Mouse (Mus musculus): Measurements from ENCODE around the gene Hpd.
"Not testable (repeated sequence)": the region's sequence is repeated elsewhere in the genome, so short reads cannot be mapped to it uniquely, and the experiment has no call there.

Gene Hpd

DNA sequence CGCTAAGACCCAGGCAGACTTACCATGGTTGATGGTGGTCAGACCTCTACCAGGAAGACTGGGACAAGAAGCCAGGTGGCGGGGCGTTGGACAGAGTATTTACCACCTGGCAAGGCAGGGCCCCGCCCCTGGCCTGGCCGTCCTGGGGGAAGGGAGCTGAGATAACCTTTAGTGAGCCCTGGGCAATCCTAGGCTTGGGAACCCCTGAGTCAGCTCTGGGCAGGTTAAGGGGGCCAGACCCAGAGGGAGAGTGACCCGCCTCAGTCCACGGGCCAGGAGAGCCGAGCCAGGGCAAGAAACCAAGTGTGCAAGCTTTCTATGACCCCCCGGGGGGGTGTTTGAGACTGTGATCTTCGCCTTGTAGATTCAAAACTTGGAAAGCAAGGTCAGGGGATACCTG, at the start of gene Hpd:
Hpd (minus strand) TSS at position 77 of the 400 bp plus-strand sequence.
- no peak for DNase-seq (ENCODE audit: low read depth, low spot score)

DNA sequence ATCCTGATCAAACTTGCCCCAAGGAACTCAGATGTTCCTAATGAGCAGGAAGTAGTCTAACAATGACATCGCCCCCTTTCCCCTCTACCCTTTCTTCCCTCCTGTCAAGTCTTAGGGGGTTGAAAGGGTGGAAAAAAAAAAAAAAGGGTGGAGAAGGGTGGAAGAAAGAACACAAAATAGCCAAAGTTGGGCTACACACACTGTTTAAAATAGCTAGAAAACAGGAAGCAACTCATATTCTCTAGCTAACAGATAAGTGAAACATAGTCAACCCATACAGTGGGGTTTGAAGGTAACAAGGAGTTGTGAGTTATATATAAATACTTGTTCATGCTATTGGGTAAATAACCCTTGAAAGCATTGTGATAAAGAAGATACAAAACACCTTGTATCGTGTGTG, 49.7 kb upstream of the Hpd start:
- DNase-seq (ENCODE audit: low read depth, low spot score), result no peak

DNA sequence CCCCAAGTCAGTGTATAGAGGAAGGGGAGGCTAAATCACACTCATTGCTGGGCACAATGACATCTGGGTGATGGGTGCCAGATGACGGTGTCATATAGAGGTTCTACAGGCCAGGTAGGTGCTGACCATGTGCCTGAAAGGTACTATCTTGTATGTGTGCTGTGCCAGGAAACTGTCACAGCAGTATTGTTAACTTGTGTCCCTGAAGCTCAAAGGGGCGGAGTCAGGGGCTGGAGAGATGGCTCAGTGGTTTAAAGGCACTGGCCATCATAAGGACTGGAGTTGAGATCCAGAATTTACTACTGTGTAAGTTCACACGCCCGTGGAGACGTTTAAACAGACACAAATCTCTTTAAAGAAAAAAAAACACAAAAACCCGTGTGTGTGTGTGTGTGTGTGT, 46.8 kb upstream of the Hpd start:
- no peak for DNase-seq (ENCODE audit: low read depth, low spot score)

DNA sequence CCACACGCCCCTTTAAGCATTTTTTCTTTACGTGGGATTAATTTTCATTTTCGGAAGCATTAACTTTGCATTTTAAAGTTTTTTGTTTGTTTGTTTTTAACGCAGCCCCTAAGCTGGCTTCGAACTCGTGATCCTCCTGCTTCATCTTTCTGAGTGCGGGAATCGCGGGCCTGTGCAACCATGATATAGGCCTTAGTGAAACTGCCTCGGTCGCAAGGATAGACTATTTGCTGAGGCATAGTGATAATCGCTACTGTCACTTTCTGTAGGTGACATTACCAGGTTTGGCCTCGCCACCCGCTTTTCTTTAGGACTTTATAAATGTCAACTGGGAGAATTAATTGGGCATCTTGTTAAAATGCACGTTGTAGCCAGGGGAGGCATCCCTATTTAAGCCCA, 46.0 kb upstream of the Hpd start:
- no peak for DNase-seq (ENCODE audit: low read depth, low spot score)

DNA sequence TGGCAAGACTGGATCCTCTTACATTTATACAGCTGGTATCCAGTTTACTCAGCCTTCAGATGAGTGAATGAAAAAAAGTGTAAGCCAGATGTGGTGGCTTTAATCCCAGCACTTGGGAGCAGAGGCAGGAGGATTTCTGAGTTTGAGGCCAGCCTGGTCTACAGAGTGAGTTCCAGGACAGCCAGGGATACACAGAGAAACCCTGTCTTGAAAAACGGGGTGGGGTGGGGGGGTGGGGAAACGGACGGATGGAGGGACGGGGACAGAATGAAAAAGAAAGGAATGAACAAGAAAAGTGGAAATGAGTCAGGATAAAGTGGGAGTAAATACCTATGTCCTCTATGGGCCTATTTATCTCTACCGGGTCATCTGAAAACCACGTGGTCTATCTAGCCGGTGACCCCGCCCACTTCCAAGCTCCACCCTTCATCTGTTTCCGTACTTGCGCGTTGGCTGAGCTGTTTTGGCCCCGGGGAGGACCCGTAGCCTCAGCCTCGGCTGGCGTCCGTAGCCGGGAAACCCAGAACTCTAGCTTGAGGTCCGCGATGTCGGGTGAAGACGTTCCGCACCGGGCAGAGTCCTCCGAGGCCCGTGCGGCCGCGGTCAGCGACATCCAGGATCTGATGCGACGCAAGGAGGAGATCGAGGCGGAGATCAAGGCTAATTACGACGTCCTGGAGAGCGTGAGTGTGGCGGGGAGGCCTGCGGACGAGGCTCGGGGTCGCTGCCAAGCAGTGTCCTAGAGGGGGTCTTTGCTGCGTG, 45.4 kb upstream of the Hpd start:
- peak; percentile 87 for DNase-seq (ENCODE audit: low read depth, low spot score)

DNA sequence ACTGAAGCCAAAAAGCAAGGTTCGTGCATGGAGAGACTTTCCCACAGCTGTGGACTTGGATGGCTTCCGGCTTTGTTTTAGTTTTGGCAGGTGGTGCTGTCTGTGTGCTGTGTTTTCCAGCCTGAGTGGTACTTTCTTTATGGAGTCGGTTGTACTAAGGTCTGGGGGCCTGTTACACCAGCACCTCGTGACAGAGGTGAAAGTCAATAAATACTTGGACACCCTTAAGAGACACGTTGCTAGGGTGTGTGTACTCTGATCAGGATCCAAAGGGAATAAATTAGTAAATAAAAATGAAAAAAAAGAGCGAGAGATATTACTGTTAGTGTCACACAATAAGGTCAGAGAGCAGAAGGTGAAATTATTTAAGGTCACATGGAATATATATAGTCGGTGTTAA, 44.3 kb upstream of the Hpd start:
- DNase-seq (ENCODE audit: low read depth, low spot score), result no peak

DNA sequence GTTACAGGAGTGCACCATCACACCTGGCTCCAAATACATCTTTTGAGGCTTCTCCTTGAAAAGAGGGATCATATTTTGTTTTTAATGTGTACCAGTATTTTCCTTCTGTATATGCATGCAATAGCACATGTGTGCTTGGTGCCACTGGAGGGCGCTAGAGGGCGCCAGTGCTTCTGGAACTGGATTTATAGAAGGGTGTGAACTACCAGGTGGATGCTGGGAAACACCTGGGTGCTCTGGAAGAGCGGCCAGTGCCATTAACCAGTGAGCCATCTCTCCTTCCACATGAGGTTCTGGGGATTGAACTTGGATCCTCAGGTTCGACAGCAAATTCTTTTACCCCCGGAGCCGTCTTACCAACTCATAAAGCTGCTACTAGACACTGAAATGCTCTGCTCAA, 41.3 kb upstream of the Hpd start:
- DNase-seq (ENCODE audit: low read depth, low spot score), result not testable (repeated sequence)

DNA sequence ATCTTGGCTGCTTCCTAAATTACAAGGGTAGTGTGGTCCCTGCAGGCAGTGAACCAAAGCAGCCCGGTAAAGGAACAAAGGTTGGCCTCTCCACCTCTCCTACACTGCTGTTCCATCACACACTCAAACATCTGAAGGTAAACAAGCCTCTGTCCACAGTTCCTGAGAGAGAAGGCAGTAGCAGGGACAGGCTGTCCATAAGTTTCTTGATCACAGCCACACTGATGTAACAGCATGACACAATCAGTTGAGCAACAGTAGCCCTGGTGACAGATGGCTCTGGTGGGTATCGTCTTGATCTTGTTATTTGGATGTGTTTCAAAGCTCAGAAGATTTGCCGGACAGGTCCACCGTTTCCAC, 40.5 kb upstream of the Hpd start:
- no peak for DNase-seq (ENCODE audit: low read depth, low spot score)

DNA sequence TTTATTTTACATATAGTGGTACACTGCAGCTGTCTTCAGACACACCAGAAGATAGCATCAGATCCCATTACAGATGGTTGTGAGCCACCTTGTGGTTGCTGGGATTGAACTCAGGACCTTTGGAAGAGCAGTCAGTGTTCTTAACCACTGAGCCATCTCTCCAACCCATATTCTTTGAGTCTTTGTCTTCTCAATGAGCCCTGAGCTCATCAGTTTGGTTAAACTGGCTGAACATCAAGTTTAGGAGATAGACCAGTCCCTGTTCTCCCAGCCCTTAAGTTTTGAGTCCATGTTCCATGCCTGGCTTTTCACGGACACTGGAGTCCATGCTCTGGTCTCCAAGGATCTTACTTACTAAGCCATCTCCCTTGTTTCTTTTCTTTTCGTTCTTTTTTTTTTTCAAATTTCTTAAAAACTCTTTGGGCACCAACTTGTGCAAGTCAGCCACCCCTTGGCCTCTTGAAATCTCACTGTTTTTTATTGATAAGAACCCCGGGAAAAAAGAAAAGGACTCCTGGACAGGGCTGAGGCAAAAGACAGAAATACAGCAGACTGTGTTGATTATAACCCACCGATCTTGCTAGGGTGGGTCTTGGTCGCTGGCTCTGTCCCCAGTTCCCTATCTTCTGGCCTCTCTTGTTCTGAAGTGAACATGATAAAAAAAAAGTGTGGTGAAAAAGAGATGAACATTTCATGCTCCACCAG, 40.0 kb upstream of the Hpd start:
- not testable (repeated sequence) for DNase-seq (ENCODE audit: low read depth, low spot score)

DNA sequence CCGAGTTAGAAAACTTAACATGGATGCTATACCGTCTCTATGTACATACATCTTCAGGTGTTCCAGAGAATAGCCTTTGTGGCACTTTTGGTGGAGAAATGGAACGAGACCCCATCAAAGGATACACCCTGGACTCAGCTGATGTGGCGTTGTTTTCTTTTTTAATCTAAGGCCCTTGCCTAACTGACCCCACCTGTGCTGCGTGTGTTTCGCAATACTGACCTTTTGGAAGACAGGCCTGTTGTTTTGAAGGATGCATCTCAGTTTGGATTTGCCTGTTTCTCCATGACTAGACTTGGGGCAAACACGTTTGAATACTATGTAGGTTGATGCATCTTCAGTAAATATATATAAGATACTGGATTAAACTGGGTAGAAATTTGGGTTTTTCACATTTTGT, 21.1 kb upstream of the Hpd start:
- not testable (repeated sequence) for DNase-seq (ENCODE audit: low read depth, low spot score)

DNA sequence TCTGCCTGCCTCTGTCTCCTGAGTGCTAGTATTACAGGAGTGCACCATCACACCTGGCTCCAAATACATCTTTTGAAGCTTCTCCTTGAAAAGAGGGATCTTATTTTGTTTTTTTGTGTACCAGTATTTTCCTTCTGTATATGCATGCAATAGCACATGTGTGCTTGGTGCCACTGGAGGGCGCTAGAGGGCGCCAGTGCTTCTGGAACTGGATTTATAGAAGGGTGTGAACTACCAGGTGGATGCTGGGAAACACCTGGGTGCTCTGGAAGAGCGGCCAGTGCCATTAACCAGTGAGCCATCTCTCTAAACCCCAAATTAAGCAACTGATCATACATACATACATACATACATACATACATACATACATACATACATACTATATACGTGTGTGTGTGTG, 20.2 kb upstream of the Hpd start:
- DNase-seq (ENCODE audit: low read depth, low spot score), result not testable (repeated sequence)

DNA sequence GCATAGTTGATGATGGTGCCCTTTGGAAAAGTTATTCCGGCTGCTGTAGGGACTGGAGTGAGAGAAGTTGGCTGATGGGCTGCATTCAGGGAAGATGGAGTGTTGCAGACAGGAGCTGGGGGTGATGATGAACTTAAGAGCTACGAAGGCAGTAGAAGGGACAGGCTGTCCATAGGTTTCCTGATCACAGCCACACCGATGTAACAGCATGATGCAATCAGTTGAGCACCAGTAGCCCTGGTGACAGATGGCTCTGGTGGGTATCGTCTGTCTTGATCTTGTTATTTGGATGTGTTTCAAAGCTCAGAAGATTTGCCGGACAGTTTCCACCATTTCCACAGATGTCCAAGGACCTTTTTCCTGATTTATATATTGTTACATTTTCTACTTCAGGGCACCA, 19.5 kb upstream of the Hpd start:
- no peak for DNase-seq (ENCODE audit: low read depth, low spot score)

DNA sequence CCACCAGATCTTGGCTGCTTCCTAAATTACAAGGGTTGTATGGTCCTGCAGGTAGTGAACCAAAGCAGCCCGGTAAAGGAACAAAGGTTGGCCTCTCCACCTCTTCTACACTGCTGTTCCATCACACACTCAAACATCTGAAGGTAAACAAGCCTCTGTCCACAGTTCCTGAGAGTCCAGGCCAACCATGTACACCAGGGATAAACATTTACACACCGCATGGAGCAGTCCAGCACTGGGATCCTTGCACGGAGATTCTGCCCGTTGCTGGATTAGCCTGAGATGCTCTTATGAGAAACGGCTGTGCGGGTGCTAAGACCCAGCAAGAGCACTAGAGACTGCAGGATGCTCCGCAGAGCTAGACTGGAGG, 19.0 kb upstream of the Hpd start:
- no peak for DNase-seq (ENCODE audit: low read depth, low spot score)

DNA sequence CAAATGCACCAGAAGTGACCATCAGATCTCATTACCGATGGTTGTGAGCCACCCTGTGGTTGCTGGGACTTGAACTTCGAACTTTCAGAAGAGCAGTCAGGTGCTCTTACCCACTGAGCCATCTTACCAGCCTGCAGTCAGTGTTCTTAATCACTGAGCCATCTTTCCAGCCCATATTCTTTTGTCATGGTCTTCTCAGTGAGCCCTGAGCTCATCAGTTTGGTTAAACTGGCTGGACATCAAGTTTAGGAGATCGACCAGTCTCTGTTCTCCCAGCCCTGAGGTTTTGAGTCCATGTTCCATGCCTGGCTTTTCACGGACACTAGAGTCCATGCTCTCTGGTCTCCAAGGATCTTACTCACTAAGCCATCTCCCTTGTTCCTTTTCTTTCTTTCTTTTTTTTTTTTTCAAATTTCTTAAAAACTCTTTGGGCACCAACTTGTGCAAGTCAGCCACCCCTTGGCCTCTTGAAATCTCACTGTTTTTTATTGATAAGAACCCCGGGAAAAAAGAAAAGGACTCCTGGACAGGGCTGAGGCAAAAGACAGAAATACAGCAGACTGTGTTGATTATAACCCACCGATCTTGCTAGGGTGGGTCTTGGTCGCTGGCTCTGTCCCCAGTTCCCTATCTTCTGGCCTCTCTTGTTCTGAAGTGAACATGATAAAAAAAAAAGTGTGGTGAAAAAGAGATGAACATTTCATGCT, 18.4 kb upstream of the Hpd start:
- DNase-seq (ENCODE audit: low read depth, low spot score), result not testable (repeated sequence)

DNA sequence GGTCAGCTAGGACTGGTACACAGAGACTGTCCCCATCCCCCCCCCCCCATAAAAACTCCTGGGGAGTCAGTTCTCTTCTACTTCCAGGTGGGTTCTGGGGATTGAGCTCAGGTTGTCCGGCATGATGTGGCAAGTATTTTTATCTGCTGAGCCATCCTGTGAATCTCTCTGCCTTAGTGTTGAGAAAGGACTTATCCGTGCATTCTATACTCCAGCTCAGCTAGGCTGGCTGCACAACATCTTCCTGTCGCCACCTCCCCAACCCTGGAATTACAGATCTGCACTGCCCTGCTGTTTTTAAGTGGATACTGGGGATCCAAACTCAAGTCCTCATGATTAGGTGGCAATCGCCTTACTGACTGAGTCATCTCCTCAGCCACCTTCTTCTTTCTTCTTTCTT, 16.0 kb upstream of the Hpd start:
- no peak for DNase-seq (ENCODE audit: low read depth, low spot score)

DNA sequence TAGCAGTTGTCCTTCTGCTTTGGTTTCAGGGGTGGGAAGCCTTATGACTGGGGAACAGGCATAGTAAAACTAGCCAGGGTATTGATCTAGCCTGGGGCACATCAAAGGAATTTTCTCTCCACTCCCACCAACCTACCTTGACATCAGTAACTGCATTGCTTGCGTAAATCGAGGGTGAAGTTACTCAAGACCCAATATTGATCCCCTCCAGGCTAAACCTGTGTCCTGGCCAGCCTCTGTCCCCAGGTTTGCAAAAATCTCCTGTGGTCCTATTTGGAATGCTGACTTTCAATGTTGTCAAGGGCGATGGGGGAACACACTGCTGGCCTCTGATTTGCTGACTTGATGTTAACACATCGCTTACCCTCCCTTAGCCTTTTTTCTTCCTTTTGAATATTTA, 14.2 kb upstream of the Hpd start:
- DNase-seq (ENCODE audit: low read depth, low spot score), result no peak

DNA sequence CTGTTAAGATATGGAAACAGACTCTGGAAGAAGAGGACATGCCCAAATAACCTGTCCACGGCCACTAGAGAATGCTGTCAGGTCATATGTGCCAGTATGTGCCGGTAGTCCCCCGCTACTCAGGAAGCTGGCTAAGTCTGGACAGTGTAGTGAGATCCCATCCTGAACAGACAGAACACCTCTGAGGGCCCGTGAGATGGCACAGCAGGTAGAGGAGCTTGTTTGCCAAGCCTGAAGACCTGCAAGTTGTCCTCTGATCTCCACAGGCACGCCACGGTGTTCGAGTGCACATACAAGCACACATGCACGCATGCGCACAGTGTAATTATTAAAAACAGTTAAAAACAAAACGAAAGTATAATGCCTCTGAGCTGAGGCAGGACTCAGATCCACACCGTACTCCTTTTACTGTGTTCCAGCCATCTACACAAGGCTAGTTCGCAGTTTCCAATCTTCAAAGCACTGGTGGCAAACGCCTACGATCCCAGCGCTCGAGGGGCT, 13.0 kb upstream of the Hpd start:
- no peak for DNase-seq (ENCODE audit: low read depth, low spot score)

DNA sequence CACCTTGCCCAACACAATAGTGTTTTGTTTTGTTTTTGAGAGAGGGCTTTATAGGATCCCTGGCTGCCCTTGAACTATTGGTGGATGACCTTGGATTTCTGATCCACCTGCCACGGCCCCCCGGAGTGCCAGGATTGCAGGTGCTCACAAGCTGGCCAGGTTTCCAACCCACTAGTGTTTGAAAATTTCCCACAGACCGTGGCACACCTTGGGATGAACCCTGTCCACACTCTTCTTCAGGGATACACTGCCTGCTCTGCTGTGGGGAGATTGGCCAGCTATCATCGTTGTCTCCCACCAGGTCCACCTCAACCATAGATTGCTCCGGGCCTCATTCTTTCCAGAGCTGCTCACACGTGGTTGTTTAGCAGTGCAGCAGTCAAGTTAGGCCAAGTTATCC, 12.3 kb upstream of the Hpd start:
- no peak for DNase-seq (ENCODE audit: low read depth, low spot score)

DNA sequence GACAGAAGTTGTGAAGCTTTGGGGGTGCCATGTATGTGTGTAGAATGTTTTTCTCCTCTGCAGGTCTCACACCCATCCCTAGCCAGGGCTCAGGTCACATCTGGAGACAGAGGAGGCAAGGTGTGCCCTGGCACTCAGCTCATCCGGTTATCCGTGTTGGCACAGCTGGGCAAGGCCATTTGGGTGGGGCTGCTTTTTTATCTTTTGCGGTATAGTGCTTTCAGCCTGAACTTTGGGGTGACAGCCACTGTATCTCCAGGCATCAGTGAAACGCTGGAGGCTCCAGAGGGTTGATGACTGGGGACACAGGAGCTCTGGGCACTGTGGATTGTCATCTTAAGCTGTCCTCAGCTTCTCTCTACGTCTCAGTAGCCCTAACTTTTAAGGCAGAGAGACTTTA, 10.9 kb upstream of the Hpd start:
- DNase-seq (ENCODE audit: low read depth, low spot score), result no peak

DNA sequence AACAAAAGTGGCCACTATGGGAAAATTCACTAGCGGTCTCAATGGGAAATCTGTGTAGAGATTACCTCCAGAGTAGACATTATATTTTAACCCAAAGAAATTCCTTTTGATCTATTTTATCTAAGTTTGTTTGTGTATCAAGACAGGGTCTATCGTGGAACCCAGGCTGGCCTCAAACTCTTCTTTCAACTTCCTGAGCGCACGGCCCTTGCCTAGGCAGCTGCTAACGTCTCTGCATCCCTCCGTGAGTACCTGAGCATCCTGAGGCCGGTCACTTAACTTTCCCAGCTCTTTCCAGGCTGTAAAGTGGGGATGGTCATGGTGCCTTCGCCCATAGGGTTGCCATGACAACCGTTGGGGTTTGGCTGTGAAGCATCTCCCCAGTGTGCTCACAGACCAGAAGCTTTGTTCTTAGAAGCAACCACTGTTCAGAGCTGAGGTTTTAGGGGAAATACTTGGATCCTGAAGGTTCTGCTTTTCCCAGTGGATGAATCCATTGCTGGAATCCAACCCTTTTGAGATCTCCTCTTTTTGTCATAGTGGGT, 10.2 kb upstream of the Hpd start:
- no peak for DNase-seq (ENCODE audit: low read depth, low spot score)

DNA sequence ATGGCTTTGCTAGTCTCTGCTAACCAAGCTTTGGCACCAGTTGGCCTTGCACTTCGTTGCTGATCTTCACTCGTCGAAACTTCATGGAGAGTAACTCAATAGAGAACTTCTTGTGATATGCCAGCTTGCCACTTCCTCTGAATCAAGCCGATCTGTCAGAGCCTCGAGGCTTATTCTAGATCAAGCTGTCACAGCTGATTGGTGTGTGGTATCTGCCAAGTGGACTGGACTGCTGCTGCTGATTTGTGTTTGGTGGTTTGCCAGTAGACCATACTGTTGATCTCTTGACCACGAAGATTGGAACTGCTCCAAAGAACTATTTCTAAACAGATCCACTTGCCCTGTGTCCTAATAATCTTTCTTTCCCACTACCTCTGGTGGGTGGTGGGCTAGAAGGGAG, 8.9 kb upstream of the Hpd start:
- DNase-seq (ENCODE audit: low read depth, low spot score), result no peak

DNA sequence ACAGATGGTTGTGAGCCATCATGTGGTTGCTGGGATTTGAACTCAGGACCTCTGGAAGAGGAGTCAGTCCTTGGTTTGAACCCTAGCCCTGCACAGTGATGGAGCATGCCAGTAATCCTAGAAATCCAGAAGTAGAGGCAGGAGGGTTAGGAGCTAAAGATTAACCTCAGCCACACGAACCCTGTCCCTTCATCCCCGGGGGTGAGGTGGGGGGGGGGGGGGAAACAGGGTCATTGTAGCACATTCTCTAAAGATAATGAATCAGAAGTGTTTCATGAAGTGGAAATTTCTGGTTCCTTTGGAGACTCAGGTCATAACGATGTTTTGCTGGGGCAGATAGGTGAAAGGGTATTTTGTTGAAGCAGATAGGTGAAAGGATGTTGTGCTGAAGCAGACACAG, 8.4 kb upstream of the Hpd start:
- DNase-seq (ENCODE audit: low read depth, low spot score), result no peak

DNA sequence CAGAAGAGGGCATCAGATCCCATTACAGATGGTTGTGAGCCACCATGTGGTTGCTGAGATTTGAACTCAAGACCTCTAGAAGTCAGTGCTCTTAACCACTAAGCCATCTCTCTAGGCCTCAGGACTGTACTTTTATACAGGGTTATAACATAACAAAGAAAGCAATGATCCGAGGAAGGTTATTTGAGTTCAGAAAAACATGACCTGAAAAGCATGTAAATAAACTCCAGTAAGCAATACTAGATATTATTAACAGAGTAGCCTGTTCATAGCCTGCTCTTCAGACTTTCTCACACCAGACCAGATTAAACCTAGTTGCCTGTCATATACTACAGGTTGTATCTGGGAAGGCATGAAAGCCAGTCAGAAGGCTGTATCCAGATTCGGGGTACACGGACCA, 4.8 kb upstream of the Hpd start:
- no peak for DNase-seq (ENCODE audit: low read depth, low spot score)
